Mouse (Mus musculus): ENCODE measurements around the gene Plcg2. TPM values are rescaled to one million over a fixed set of nuclear protein-coding genes. Genes with fewer than 3 reads are reported as not detected.

Plcg2 gene
- polyA plus RNA-seq, 1 experiment from 2014 or later: 2.2 TPM

DNA sequence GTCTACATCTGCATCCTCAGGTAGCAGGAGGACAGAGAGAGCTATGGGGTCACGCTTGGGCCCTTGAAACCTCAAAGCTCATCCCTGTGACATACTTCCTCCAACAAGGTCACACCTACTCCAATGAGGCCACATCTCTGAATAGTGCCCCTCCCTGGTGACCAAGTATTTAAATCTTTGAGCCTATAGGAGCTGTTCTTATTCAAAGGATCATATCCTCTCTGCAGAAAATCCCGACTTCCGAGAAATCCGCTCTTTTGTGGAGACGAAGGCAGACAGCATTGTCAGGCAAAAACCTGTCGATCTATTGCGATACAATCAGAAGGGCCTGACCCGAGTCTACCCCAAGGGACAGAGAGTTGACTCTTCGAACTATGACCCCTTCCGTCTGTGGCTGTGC lies 112.4 kb downstream of the Plcg2 start:
- ATAC-seq (ENCODE audit: low FRiP score): no peak
- Histone ChIP-seq H3K4me2 (replicated peaks) (no peak overlapping the region), H3K27me3 (no peaks in the 10 kb centered on the region), H3K9me3 (replicated peaks) (peaks cover 2% of the 10 kb centered on the region; the same call in 1 of the 2 replicates), H3K4me3 (no peak overlapping the region), H3K9ac (no peak overlapping the region), H3K27ac (no peak overlapping the region), H3K36me3 (no peaks in the 10 kb centered on the region), H3K4me1 (no peaks in the 10 kb centered on the region)
- WGBS: 95% methylated on average over 10 of the region's 10 CpGs

DNA sequence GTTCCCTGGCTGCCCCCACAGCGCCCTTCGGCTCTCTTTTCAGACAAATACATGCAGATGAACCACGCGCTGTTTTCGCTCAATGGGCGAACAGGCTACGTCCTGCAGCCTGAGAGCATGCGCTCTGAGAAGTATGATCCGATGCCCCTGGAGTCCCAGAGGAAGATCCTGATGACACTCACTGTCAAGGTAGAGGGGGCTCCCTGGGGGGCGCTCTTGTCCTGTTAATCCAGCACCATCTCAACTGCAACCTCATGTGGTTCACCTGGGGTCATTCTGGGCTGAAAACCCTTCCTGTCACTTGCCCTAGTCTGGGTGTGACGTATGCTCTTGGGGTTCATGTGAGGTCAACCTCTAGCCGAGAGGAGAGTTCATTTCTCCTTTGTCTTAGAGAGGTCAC lies 114.8 kb downstream of the Plcg2 start:
- Histone ChIP-seq H3K27me3 (no peaks in the 10 kb centered on the region), H3K9ac (no peak overlapping the region), H3K36me3 (no peaks in the 10 kb centered on the region), H3K4me2 (replicated peaks) (no peak overlapping the region), H3K9me3 (replicated peaks) (peaks cover 9% of the 10 kb centered on the region), H3K4me1 (no peaks in the 10 kb centered on the region), H3K27ac (no peak overlapping the region), H3K4me3 (no peak overlapping the region)
- ATAC-seq (ENCODE audit: low FRiP score): no peak
- WGBS: 79% methylated on average over 12 of the region's 12 CpGs

DNA sequence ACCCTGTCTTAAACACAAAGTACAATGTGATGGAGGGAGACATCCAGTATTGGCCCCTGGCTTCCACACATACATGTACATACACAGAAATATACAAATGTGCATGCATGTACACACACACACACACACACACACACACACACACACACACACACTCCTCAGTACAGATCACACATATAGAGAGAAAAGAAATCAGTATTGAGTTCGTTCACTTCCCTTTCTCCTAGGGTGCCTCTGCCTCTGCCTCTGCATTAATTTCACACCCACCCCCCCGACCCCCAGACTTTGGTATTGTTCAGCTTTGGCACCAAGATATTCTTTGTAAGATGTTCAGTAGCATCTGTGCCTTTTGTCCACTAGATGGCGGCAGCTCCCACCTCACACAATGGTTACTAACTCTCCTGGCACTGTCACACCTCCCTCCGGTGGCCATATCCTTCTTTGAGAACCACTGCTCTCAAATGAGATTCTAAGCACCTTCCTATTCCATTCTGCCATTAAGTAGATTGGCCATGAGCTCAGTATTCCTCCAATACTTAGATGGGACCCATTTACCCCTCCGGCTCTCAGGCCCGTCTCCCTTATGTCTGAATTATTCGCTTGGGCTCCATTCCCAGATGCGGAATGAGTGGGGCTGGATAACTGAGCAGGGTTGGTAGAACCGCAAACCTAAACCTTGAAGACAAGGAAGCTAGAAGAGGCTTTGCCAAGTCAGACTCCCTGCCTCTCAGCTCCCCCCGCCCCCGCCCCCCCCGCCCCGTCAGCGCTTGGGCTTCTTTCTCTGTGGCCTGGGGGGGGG lies 128.1 kb downstream of the Plcg2 start:
- Histone ChIP-seq H3K27ac (no peak overlapping the region), H3K9me3 (replicated peaks) (no peaks in the 10 kb centered on the region; the same call in 1 of the 2 replicates), H3K4me2 (replicated peaks) (no peak overlapping the region), H3K4me3 (no peak overlapping the region), H3K27me3 (no peaks in the 10 kb centered on the region), H3K36me3 (no peaks in the 10 kb centered on the region), H3K4me1 (no peaks in the 10 kb centered on the region), H3K9ac (no peak overlapping the region)
- 0 out of 2 replicates have a peak, but pooled peaks have one; percentile 50 for ATAC-seq (ENCODE audit: low FRiP score)
- WGBS: 70% methylated on average over 13 of the region's 14 CpGs

DNA sequence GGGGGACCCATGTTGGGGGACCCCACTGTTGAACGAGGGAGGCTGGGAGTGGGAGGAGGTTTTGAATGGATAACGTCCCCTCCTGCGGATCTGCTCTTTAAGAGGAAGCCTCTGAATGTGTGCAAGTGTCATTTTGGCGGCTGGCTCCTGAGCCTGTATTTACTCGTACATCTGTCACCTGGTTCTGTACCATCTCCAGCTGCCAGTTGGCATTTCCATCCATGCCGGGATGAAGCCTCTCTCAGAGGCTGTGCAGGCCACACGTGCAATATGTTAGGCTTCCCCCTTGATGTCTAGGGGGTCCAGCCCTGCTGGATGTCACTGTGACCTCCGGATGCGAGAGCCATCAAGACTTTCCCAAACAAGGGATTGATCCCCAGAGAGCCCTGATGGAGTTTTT lies 129.0 kb downstream of the Plcg2 start:
- no peaks in the 10 kb centered on the region for H3K36me3 ChIP-seq
- no peak for ATAC-seq (ENCODE audit: low FRiP score)

DNA sequence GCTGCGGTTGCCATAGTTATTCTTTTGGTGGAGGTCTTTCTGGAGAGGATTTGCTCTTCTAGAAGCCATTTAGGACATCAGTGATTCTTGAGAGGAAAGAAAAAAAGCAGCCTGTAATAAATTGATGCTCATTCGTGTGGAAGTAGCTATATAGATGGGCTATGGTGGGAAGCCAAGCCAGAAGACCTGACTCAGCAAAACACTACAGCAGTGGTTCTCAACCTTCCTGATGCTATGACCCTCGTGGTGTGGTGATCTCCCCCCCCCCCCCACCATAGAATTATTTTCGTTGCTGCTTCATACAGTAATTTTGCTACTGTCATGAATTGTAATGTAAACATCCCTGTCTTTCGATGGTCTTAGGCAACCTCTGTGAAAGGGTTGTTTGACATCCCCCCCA lies 134.4 kb downstream of the Plcg2 start:
- no peaks in the 10 kb centered on the region for H3K27me3 ChIP-seq
- no peak for ATAC-seq (ENCODE audit: low FRiP score)
- no peak overlapping the region for H3K9ac ChIP-seq
- H3K4me3 ChIP-seq: no peak overlapping the region
- H3K9me3 ChIP-seq (replicated peaks): no peaks in the 10 kb centered on the region
- no peaks in the 10 kb centered on the region for H3K4me1 ChIP-seq
- WGBS: 80% methylated on average over 5 of the region's 5 CpGs
- no peak overlapping the region for H3K4me2 ChIP-seq (replicated peaks)
- H3K36me3 ChIP-seq: no peaks in the 10 kb centered on the region
- H3K27ac ChIP-seq: no peak overlapping the region

More for the DNA sequence above, 129.0 kb downstream of the Plcg2 start:
- no peaks in the 10 kb centered on the region for H3K27me3 ChIP-seq
- 62% methylated on average over 9 of the region's 9 CpGs for WGBS
- no peak overlapping the region for H3K4me3 ChIP-seq
- H3K4me1 ChIP-seq: no peaks in the 10 kb centered on the region
- no peak overlapping the region for H3K9ac ChIP-seq
- H3K4me2 ChIP-seq (replicated peaks): no peak overlapping the region
- H3K27ac ChIP-seq: no peak overlapping the region
- H3K9me3 ChIP-seq (replicated peaks): no peaks in the 10 kb centered on the region; the same call in 1 of the 2 replicates

DNA sequence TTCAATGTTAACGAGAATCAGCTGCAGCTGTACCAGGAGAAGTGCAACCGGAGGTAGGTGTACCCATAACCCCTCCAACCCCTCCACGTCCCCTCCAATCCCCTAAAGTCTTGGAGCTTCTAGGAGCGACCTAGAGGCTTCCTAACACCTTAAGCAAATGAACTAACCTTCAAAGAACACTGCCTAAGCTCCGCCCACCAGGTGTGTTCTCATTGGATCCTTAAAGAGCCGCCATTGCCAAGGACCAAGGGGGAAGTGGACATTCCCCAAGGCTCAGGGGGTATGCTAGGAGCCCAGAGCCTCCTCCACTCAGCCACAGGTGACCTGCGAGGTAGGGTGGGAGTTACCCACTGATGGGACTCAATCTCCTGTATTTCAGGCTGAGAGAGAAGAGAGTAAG lies 136.3 kb downstream of the Plcg2 start:
- WGBS: 89% methylated on average over 7 of the region's 7 CpGs

DNA sequence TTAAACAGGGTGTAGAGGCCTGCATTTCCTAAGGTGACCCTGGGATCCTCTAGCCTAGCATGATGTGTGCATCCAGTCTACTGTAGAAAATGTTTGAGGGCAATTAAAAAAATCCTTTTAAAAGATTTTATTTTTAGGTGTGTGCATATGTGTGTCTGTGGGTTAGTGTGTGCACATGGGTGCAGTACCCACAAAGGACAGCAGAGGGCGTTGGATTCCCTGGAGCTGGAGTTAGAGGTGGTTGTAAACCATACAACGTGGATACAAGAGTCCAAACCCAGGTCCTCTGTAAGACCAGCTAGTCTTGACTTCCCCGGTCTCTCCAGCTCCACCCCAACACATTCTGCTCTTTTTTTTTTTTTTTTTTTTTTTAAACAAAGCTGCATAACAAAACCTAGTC lies 139.4 kb downstream of the Plcg2 start:
- ATAC-seq (ENCODE audit: low FRiP score): no peak
- H3K27me3 ChIP-seq: no peaks in the 10 kb centered on the region
- no peak overlapping the region for H3K9ac ChIP-seq
- no peak overlapping the region for H3K4me2 ChIP-seq (replicated peaks)
- no peaks in the 10 kb centered on the region for H3K4me1 ChIP-seq
- H3K9me3 ChIP-seq (replicated peaks): no peaks in the 10 kb centered on the region
- H3K4me3 ChIP-seq: no peak overlapping the region
- 62% methylated on average over 3 of the region's 3 CpGs for WGBS
- H3K36me3 ChIP-seq: no peaks in the 10 kb centered on the region
- no peak overlapping the region for H3K27ac ChIP-seq

More for the DNA sequence above, 136.3 kb downstream of the Plcg2 start:
- no peak overlapping the region for H3K4me3 ChIP-seq
- no peak overlapping the region for H3K4me2 ChIP-seq (replicated peaks)
- no peaks in the 10 kb centered on the region for H3K36me3 ChIP-seq
- no peak for ATAC-seq (ENCODE audit: low FRiP score)
- H3K27ac ChIP-seq: no peak overlapping the region
- H3K27me3 ChIP-seq: no peaks in the 10 kb centered on the region
- no peaks in the 10 kb centered on the region for H3K4me1 ChIP-seq
- no peaks in the 10 kb centered on the region for H3K9me3 ChIP-seq (replicated peaks)
- no peak overlapping the region for H3K9ac ChIP-seq

DNA sequence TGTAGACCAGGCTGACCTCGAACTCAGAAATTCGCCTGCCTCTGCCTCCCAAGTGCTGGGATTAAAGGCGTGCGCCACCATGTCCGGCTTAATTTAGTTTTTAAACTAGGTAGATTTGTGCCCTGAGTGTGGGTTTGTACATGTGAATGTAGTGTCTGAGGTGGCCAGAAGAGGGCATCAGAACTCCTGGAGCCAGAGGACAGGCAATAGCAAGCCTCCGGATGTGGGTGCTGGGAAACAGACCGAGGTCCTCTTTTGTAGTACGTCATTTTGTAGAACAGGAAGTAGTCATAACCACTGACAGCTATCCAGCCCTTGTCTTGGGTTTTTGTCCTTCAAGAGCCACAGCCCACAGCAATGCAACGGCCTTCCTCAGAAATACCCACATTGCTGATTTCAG lies 141.5 kb downstream of the Plcg2 start:
- Histone ChIP-seq H3K27ac (no peak overlapping the region), H3K9me3 (replicated peaks) (no peaks in the 10 kb centered on the region), H3K4me2 (replicated peaks) (no peak overlapping the region), H3K27me3 (no peaks in the 10 kb centered on the region), H3K9ac (no peak overlapping the region), H3K36me3 (no peaks in the 10 kb centered on the region), H3K4me3 (no peak overlapping the region), H3K4me1 (no peaks in the 10 kb centered on the region)
- ATAC-seq (ENCODE audit: low FRiP score): no peak
- 93% methylated on average over 9 of the region's 9 CpGs for WGBS

DNA sequence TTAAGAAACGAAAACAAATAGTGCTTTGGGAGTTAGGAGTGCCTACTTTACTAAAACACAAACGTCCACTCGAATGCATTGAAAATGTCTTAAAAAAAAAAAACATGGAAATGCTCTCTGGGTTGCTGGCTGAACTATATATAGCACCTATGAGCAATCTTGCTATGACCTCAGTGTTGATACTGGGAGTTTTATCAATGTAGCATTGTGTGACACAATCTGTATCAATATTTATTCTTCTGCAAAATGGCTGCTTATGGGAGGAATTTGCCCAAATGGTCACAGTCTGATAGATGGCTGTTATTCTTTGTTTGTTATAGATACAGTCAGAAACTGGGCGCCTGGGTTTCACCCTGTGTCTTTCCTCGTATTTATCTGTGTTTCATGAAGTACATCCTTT lies 147.4 kb downstream of the Plcg2 start:
- WGBS: 71% methylated on average over 5 of the region's 5 CpGs
- H3K4me3 ChIP-seq: no peak overlapping the region
- no peak for ATAC-seq (ENCODE audit: low FRiP score)
- H3K9me3 ChIP-seq (replicated peaks): peaks cover 5% of the 10 kb centered on the region; the same call in 1 of the 2 replicates
- H3K4me1 ChIP-seq: no peaks in the 10 kb centered on the region
- no peak overlapping the region for H3K27ac ChIP-seq
- no peak overlapping the region for H3K9ac ChIP-seq
- H3K4me2 ChIP-seq (replicated peaks): no peak overlapping the region
- no peaks in the 10 kb centered on the region for H3K36me3 ChIP-seq
- H3K27me3 ChIP-seq: no peaks in the 10 kb centered on the region

DNA sequence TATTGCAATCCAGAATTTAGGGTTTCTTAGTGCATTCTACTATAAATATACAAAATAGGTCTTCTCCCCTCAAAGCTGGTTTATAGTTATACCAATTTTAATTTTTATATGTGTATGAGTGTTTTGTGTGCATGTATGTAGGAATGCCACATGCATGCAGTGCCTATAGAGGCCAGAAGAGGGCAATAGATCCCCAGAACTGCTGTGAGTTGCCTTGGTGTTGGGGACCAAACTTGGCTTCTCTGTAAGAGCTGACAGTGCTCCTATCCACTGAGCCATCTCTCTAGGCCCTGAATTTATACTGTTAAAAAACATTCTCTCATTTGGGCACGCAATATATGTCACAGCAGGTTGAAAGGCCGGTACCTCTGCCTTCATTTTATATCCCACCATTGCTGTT lies 147.9 kb downstream of the Plcg2 start:
- H3K9me3 ChIP-seq (replicated peaks): peaks cover 5% of the 10 kb centered on the region; the same call in 1 of the 2 replicates
- no peak overlapping the region for H3K4me3 ChIP-seq
- H3K4me2 ChIP-seq (replicated peaks): no peak overlapping the region
- H3K9ac ChIP-seq: no peak overlapping the region
- ATAC-seq (ENCODE audit: low FRiP score): no peak
- H3K27me3 ChIP-seq: no peaks in the 10 kb centered on the region
- no peaks in the 10 kb centered on the region for H3K4me1 ChIP-seq
- H3K27ac ChIP-seq: no peak overlapping the region
- 52% methylated on average over 2 of the region's 2 CpGs for WGBS
- no peaks in the 10 kb centered on the region for H3K36me3 ChIP-seq

DNA sequence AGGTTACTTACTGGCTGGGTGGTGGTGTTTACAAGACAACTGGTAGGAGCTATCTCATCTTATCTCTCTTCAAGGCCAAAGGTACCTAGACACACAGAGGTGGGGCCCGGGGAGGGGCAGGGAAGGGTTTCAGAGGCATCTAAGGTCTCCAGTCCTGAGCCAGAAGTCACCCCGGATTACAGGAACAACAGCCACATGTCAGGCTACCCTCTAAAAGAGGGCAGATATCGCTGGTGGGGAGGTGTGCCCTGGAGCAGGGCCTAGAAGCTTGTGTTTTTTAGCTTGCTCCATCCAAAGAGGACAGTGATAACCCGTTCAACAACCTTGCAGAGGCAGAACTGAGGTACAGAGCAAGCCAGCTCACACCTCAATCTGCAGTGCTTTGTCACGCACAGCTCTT lies 148.3 kb downstream of the Plcg2 start:
- no peak overlapping the region for H3K9ac ChIP-seq
- no peak overlapping the region for H3K4me2 ChIP-seq (replicated peaks)
- WGBS: 77% methylated on average over 5 of the region's 5 CpGs
- H3K4me1 ChIP-seq: no peaks in the 10 kb centered on the region
- H3K27me3 ChIP-seq: no peaks in the 10 kb centered on the region
- no peaks in the 10 kb centered on the region for H3K36me3 ChIP-seq
- no peak overlapping the region for H3K4me3 ChIP-seq
- ATAC-seq (ENCODE audit: low FRiP score): no peak
- no peak overlapping the region for H3K27ac ChIP-seq
- peaks cover 5% of the 10 kb centered on the region; the same call in 1 of the 2 replicates for H3K9me3 ChIP-seq (replicated peaks)

DNA sequence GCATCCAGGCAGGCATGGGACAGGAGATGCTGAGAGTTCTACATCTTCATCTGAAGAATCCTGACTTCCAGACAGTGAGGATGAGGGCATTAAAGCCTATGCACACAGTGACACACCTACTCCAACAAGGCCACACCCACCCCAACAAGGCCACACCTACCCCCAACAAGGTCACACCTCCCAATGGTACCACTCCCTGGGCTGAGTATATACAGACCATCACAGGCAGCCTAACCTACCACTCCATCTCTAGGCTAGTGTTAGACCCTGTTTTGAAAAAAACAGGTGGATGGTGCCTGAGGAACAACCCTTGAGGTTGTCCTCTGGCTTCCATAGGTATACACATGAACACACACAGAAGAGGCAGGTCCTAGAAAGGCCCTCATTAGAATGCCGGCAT lies 154.2 kb downstream of the Plcg2 start:
- ATAC-seq (ENCODE audit: low FRiP score): no peak
- Histone ChIP-seq H3K27ac (no peak overlapping the region), H3K4me3 (no peak overlapping the region), H3K4me2 (replicated peaks) (no peak overlapping the region), H3K9me3 (replicated peaks) (peaks cover 5% of the 10 kb centered on the region; the same call in 1 of the 2 replicates), H3K9ac (no peak overlapping the region), H3K4me1 (no peaks in the 10 kb centered on the region), H3K27me3 (no peaks in the 10 kb centered on the region), H3K36me3 (no peaks in the 10 kb centered on the region)
- 89% methylated on average over 1 of the region's 1 CpGs for WGBS

DNA sequence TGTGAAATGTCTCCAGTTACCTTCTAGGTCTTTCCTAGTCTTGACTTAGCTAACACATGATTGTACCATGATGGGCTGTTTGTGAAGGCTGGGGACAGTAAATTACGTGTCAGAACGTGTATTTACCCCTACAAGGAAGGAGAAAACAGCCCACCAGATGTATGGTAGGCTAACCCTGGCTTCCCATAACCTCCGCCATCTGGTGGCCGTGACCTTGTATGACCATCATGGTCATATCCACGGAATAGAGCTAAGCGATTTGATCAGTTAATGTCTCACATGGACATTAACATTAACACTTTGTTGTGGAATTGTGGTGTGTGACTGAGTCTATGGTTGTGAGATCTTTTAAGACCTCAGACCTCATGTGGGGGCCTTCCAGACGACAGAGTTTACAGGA lies 160.9 kb downstream of the Plcg2 start:
- 81% methylated on average over 7 of the region's 7 CpGs for WGBS
- ATAC-seq (ENCODE audit: low FRiP score): no peak

More for the DNA sequence above, 160.9 kb downstream of the Plcg2 start:
- H3K9me3 ChIP-seq (replicated peaks): no peaks in the 10 kb centered on the region
- no peak overlapping the region for H3K9ac ChIP-seq
- H3K4me1 ChIP-seq: peaks cover 15% of the 10 kb centered on the region
- no peak overlapping the region for H3K27ac ChIP-seq
- H3K36me3 ChIP-seq: no peaks in the 10 kb centered on the region
- peaks cover 3% of the 10 kb centered on the region; the same call in 1 of the 2 replicates for H3K27me3 ChIP-seq
- H3K4me2 ChIP-seq (replicated peaks): no peak overlapping the region
- no peak overlapping the region for H3K4me3 ChIP-seq
